Mouse (Mus musculus): ENCODE measurements around the gene Phgr1. TPM values are rescaled to one million over a fixed set of nuclear protein-coding genes. Genes with fewer than 3 reads are reported as not detected.

Gene Phgr1
- total RNA-seq (2014; rRNA removed) (not detected in 2 replicates), polyA plus RNA-seq (2012; rRNA removed) (1.0 and 1.6 TPM in 2 replicates)

DNA sequence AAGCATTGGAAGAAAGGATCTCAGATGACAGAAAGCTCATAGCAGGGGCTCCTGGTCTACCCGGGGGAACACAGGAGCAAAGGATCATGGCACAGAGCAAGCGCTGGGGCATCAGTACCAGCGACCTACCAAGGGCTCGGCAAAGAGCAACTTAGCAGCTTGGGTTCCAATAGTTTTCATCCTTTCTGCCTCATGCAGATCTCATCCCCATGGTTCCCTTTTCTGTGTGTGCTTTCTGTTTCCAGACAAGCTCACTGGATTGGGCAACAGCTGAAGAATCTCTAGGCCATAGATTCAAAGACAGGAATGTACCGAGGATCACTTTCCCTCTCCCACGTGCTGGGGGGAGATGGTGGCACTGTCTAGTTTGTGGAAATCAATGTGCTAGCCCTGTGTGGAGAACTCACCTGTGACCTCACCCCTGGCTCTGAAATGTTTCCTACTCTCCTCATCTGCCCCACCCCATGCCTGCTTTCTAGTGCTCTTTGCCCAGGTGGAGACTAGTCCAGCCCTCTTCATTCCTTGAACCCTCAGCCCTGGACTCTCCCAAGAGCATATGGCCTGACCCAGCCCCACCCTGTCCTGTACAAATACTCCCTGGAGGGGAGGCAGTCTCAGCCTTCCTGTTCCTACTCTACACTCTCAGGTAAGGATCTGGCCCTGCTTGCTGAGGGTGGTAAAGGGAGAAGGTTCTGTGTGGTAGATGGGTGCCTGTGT lies at the start of gene Phgr1:
TSS of gene Phgr1 (plus strand) at position 612 of the 717 bp plus-strand sequence.
- no peak within 1 kb of the TSS for H3K27ac ChIP-seq (replicated peaks; ENCODE audit: insufficient read depth, low read depth, low read length)
- H3K4me1 ChIP-seq (ENCODE audit: control insufficient read depth, insufficient read depth, low read length), result no peaks in the 10 kb centered on the region
- H3K27me3 ChIP-seq (ENCODE audit: control insufficient read depth, insufficient read depth, low read length), result no peaks in the 10 kb centered on the region
- no peaks in the 10 kb centered on the region for H3K36me3 ChIP-seq (ENCODE audit: control insufficient read depth, insufficient read depth, low read length)
- no peak for DNase-seq (ENCODE audit: extremely low read depth, low read depth, low spot score)
- WGBS, result 87% methylated on average over 6 of the region's 6 CpGs
- no peak within 1 kb of the TSS for H3K9ac ChIP-seq (ENCODE audit: low read depth, low read length)
- no peaks in the 10 kb centered on the region for H3K79me2 ChIP-seq (ENCODE audit: control insufficient read depth, insufficient read depth, low read length)
- TF ChIP-seq CTCF (IDR thresholded peaks at IDR 0.05; ENCODE audit: low read depth, low read length), result no peak
- no peak for TF ChIP-seq POLR2A (IDR thresholded peaks at IDR 0.05; ENCODE audit: extremely low read depth, insufficient read depth, low read length)
- no peak within 1 kb of the TSS for H3K4me3 ChIP-seq (ENCODE audit: insufficient read depth, low read depth, low read length)

DNA sequence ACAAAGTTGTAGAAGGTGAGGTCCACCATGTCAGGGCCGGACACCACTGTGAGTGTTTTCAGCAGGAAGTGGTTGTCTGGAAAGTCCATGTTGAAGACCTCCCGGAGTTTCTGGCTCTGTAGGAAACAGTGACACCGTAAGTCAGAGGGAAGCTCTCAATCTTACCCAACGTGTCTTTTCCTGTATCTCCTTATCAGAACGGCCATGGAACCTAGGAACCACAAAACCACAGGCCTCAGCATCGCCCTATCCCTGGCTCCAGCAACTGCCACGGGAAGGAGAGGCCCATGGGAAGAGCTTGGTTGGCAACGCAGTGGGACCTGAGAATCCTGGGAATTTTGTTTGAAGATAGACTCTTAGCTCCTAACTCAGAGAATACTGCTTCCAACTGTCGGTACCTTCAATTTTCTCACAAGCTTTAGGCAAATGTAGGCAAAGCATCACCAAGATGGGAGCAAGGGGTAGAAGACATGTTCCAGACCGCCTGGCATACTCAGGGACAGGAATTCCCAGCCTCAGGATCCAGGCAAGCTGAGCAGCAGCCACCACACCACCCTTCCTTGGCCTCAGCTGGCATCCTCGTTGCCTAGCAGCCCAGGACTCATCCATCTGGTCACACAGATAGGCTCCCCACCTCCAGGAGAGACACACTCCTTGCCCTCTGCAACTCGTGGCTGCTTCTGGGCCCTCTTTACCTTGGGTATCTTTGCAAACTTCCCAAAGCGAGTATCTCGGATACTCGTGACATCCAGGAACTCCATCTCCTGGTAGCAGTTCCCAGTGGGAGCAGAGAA lies 48.7 kb upstream of the Phgr1 start:
- no peak for DNase-seq (ENCODE audit: extremely low read depth, low read depth, low spot score)
- Histone ChIP-seq H3K36me3 (ENCODE audit: control insufficient read depth, insufficient read depth, low read length) (no peaks in the 10 kb centered on the region), H3K79me2 (ENCODE audit: control insufficient read depth, insufficient read depth, low read length) (no peaks in the 10 kb centered on the region), H3K27me3 (ENCODE audit: control insufficient read depth, insufficient read depth, low read length) (no peaks in the 10 kb centered on the region), H3K4me1 (ENCODE audit: control insufficient read depth, insufficient read depth, low read length) (no peaks in the 10 kb centered on the region), H3K27ac (replicated peaks; ENCODE audit: insufficient read depth, low read depth, low read length) (no peak overlapping the region), H3K4me3 (ENCODE audit: insufficient read depth, low read depth, low read length) (no peak overlapping the region), H3K9ac (ENCODE audit: low read depth, low read length) (no peak overlapping the region)
- 79% methylated on average over 15 of the region's 15 CpGs for WGBS
- no peak for TF ChIP-seq POLR2A (IDR thresholded peaks at IDR 0.05; ENCODE audit: extremely low read depth, insufficient read depth, low read length)
- TF ChIP-seq CTCF (IDR thresholded peaks at IDR 0.05; ENCODE audit: low read depth, low read length), result no peak

DNA sequence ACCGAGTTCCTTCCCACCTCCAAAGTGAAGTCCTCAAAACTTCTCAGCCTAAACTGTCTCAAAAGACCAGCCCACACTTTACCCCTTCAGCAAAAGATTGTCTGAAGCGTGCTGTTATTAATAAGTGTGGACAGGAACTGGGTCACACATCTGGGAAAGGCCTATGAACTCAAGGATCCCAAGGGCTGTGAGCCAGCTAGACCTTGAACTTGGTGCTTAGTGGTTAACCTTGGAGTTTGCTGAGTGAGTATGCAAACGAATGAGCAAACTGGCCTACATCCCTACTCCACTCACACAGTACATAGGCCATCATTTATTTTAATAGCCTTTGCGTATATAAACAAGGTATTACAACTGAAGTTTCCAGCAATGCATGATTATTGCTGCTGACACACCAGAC lies 47.1 kb upstream of the Phgr1 start:
- no peaks in the 10 kb centered on the region for H3K79me2 ChIP-seq (ENCODE audit: control insufficient read depth, insufficient read depth, low read length)
- H3K9ac ChIP-seq (ENCODE audit: low read depth, low read length), result no peak overlapping the region
- DNase-seq (ENCODE audit: extremely low read depth, low read depth, low spot score), result peak; percentile 85
- H3K4me3 ChIP-seq (ENCODE audit: insufficient read depth, low read depth, low read length), result no peak overlapping the region
- 42% methylated on average over 4 of the region's 4 CpGs for WGBS
- no peaks in the 10 kb centered on the region for H3K36me3 ChIP-seq (ENCODE audit: control insufficient read depth, insufficient read depth, low read length)
- H3K27ac ChIP-seq (replicated peaks; ENCODE audit: insufficient read depth, low read depth, low read length), result no peak overlapping the region
- no peaks in the 10 kb centered on the region for H3K4me1 ChIP-seq (ENCODE audit: control insufficient read depth, insufficient read depth, low read length)
- no peak for TF ChIP-seq POLR2A (IDR thresholded peaks at IDR 0.05; ENCODE audit: extremely low read depth, insufficient read depth, low read length)
- no peak for TF ChIP-seq CTCF (IDR thresholded peaks at IDR 0.05; ENCODE audit: low read depth, low read length)
- no peaks in the 10 kb centered on the region for H3K27me3 ChIP-seq (ENCODE audit: control insufficient read depth, insufficient read depth, low read length)

DNA sequence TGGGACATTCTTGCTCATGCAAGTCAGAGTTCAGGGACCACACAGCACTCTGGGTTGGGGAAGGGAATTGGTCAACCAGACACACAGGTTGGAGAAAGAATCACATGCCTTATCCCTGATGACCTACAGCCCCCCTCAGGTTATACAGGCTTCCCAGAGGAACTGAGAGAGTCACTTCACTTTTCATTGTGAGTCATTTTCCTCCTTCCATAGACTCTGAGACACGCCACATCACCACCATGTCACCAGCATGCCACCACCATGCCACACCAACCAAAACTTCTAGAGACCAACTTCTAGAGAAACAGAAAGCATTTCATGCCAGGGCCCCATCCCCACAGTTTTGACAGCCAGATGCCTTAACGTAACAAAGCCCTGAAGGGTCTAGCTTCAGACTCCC lies 45.7 kb upstream of the Phgr1 start:
- Histone ChIP-seq H3K9ac (ENCODE audit: low read depth, low read length) (no peak overlapping the region), H3K27ac (replicated peaks; ENCODE audit: insufficient read depth, low read depth, low read length) (no peak overlapping the region), H3K27me3 (ENCODE audit: control insufficient read depth, insufficient read depth, low read length) (no peaks in the 10 kb centered on the region), H3K79me2 (ENCODE audit: control insufficient read depth, insufficient read depth, low read length) (no peaks in the 10 kb centered on the region), H3K4me1 (ENCODE audit: control insufficient read depth, insufficient read depth, low read length) (no peaks in the 10 kb centered on the region), H3K4me3 (ENCODE audit: insufficient read depth, low read depth, low read length) (no peak overlapping the region), H3K36me3 (ENCODE audit: control insufficient read depth, insufficient read depth, low read length) (no peaks in the 10 kb centered on the region)
- 91% methylated on average over 2 of the region's 2 CpGs for WGBS
- TF ChIP-seq POLR2A (IDR thresholded peaks at IDR 0.05; ENCODE audit: extremely low read depth, insufficient read depth, low read length) (no peak), CTCF (IDR thresholded peaks at IDR 0.05; ENCODE audit: low read depth, low read length) (no peak)
- DNase-seq (ENCODE audit: extremely low read depth, low read depth, low spot score), result no peak

DNA sequence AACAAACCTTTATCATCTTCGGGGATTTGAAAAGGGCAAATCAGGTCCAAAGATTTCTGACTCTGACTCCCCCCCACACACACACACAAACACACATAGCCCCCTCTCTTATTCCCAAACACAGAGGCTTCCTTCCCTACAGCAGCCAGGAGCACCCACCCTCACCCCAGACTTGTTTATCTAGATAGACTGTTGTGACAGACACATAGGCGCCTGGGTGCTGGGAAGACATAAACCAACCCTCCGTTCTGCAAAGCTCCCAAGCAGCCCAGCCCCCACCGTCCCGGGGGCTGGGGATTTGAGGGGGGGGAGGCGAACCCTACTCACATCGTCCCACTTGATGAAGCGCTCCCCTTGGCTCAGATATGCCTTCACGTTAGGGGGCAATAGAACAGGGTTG lies 44.7 kb upstream of the Phgr1 start:
- no peak for DNase-seq (ENCODE audit: extremely low read depth, low read depth, low spot score)
- Histone ChIP-seq H3K36me3 (ENCODE audit: control insufficient read depth, insufficient read depth, low read length) (no peaks in the 10 kb centered on the region), H3K27me3 (ENCODE audit: control insufficient read depth, insufficient read depth, low read length) (no peaks in the 10 kb centered on the region), H3K27ac (replicated peaks; ENCODE audit: insufficient read depth, low read depth, low read length) (no peak overlapping the region), H3K4me3 (ENCODE audit: insufficient read depth, low read depth, low read length) (peak overlapping the region; percentile 41), H3K4me1 (ENCODE audit: control insufficient read depth, insufficient read depth, low read length) (no peaks in the 10 kb centered on the region), H3K79me2 (ENCODE audit: control insufficient read depth, insufficient read depth, low read length) (no peaks in the 10 kb centered on the region), H3K9ac (ENCODE audit: low read depth, low read length) (peak overlapping the region; percentile 51)
- TF ChIP-seq CTCF (IDR thresholded peaks at IDR 0.05; ENCODE audit: low read depth, low read length) (no peak), POLR2A (IDR thresholded peaks at IDR 0.05; ENCODE audit: extremely low read depth, insufficient read depth, low read length) (no peak)
- 42% methylated on average over 9 of the region's 9 CpGs for WGBS

Data from liver, adult 2 months (tissue).